Mouse (Mus musculus): ENCODE measurements around the gene Upb1.

GRCm38 (mm10) chr10:75437284-75437683 is 36.4 kb downstream of the Upb1 start:
- TF ChIP-seq CTCF (IDR thresholded peaks at IDR 0.05; ENCODE audit: borderline replicate concordance, control insufficient read depth, extremely low read depth, insufficient read depth, low read length, poor library complexity) (no peak), POLR2A (IDR thresholded peaks at IDR 0.05; ENCODE audit: control insufficient read depth, extremely low read depth, insufficient read depth, low read length, poor library complexity) (no peak)
